ENCODE assay signal across 9 mouse cellular contexts in genomic region chr13:113417757-113418483, GRCm38 (mm10).
DNase-seq lines count a peak whose midpoint lies in the region; ATAC-seq and TF ChIP-seq lines count a peak whose summit lies in the region.
"Had no signal": no experiment of that assay in that cellular context is flagged by ENCODE, and none has a peak within 500 bp of the region (broad histone marks: within the 10 kb centered on the region; RNA-seq: fewer than 3 reads in every experiment).

No protein-coding gene starts in this region.

- H3K4me3 ChIP-seq in heart, embryonic 11.5 days (ENCODE audit: low read depth, low read length), result no peak overlapping the region
- H3K4me3 ChIP-seq in CH12.LX (replicated peaks in 1 of 3; ENCODE audit: low read depth in 2 of 3, low read length in 2 of 3, poor library complexity in 1 of 3), result no peak overlapping the region
- no peak overlapping the region for H3K4me3 ChIP-seq in forebrain, embryonic 12.5 days (replicated peaks)
- H3K4me3 ChIP-seq: hindbrain, embryonic 15.5 days had no signal

- no peaks in the 10 kb centered on the region for H3K9me3 ChIP-seq in heart, embryonic 11.5 days (replicated peaks; ENCODE audit: control insufficient read depth, low read length)
- no peaks in the 10 kb centered on the region for H3K9me3 ChIP-seq in CH12.LX (replicated peaks; ENCODE audit: low read length)
- H3K9me3 ChIP-seq in forebrain, embryonic 12.5 days, result no peaks in the 10 kb centered on the region
- H3K9me3 ChIP-seq: hindbrain, embryonic 15.5 days had no signal

- H3K4me2 ChIP-seq in heart, embryonic 11.5 days, result no peak overlapping the region
- H3K4me2 ChIP-seq in CH12.LX (ENCODE audit: insufficient read depth, low read depth, poor library complexity, severe bottlenecking), result no peak overlapping the region
- H3K4me2 ChIP-seq in forebrain, embryonic 12.5 days, result no peak overlapping the region
- H3K4me2 ChIP-seq: hindbrain, embryonic 15.5 days had no signal

- no peak for ATAC-seq in heart, embryonic 11.5 days (replicated peaks; ENCODE audit: insufficient number of reproducible peaks, low FRiP score, low TSS enrichment)
- peak; percentile 83; the same call in 1 of the 2 replicates for ATAC-seq in forebrain, embryonic 12.5 days (ENCODE audit: low FRiP score)
- peak; percentile 96 for ATAC-seq in megakaryocyte progenitor cell, adult 5-6 weeks (replicated peaks; ENCODE audit: poor library complexity)

- H3K27ac ChIP-seq in heart, embryonic 11.5 days (ENCODE audit: low read depth, low read length), result no peak overlapping the region
- H3K27ac ChIP-seq in CH12.LX (ENCODE audit: insufficient read depth, low read depth), result no peak overlapping the region
- H3K27ac ChIP-seq in forebrain, embryonic 12.5 days, result peak overlapping the region; percentile 57; the same call in 1 of the 2 replicates
- H3K27ac ChIP-seq: hindbrain, embryonic 15.5 days had no signal

- H3K27me3 ChIP-seq in heart, embryonic 11.5 days (ENCODE audit: control insufficient read depth, insufficient read depth, low read length), result no peaks in the 10 kb centered on the region
- H3K27me3 ChIP-seq in CH12.LX (replicated peaks), result no peaks in the 10 kb centered on the region
- H3K27me3 ChIP-seq in forebrain, embryonic 12.5 days, result no peaks in the 10 kb centered on the region
- H3K27me3 ChIP-seq: hindbrain, embryonic 15.5 days had no signal

- dilution Hi-C loops in CH12.LX (cut with MboI; ENCODE audit: extremely low pct_ligation_motif_present, extremely low pct_unique_long_range_greater_than_20kb, low sequenced_read_pairs), result no loop called here

- no peak for TF ChIP-seq POLR2A in CH12.LX (IDR thresholded peaks at IDR 0.05; ENCODE audit: low read depth, low read length)

- 48% methylated on average over 9 of the region's 9 CpGs for WGBS in heart, embryonic 11.5 days (ENCODE audit: insufficient replicate concordance)
- 37% methylated on average over 9 of the region's 9 CpGs for WGBS in forebrain, embryonic 12.5 days

- no peaks in the 10 kb centered on the region for H3K36me3 ChIP-seq in heart, embryonic 11.5 days (ENCODE audit: control insufficient read depth, insufficient read depth, low read length)
- no peaks in the 10 kb centered on the region for H3K36me3 ChIP-seq in CH12.LX (replicated peaks in 1 of 2; ENCODE audit: control insufficient read depth in 1 of 2, insufficient read depth in 1 of 2, low read length in 1 of 2)
- no peaks in the 10 kb centered on the region for H3K36me3 ChIP-seq in forebrain, embryonic 12.5 days (replicated peaks)
- H3K36me3 ChIP-seq: hindbrain, embryonic 15.5 days had no signal

- no peaks in the 10 kb centered on the region for H3K4me1 ChIP-seq in heart, embryonic 11.5 days (ENCODE audit: control insufficient read depth, insufficient read depth, low read length)
- H3K4me1 ChIP-seq in CH12.LX (ENCODE audit: control insufficient read depth in 1 of 2, insufficient read depth in 2 of 2), result peaks cover 0 to 13% of the 10 kb centered on the region in 2 experiments; a peak in 2 of 4 replicates
- peaks cover 3% of the 10 kb centered on the region; the same call in 1 of the 2 replicates for H3K4me1 ChIP-seq in forebrain, embryonic 12.5 days

- no peak for TF ChIP-seq RAD21 in CH12.LX (IDR thresholded peaks at IDR 0.05; ENCODE audit: low read depth, low read length)

- no peaks in the 10 kb centered on the region for H3K79me2 ChIP-seq in CH12.LX (replicated peaks; ENCODE audit: control insufficient read depth, extremely low read depth, insufficient read depth, poor library complexity, severe bottlenecking)

- TF ChIP-seq EP300 in CH12.LX (IDR thresholded peaks at IDR 0.05; ENCODE audit: low read length), result no peak

- peak; percentile 65 to 88 for DNase-seq in heart, adult 18-20 months
- no peak for DNase-seq in CH12.LX (ENCODE audit: extremely low read depth)
- peak; percentile 11 for DNase-seq in induced T-regulatory cell, adult 2 months (ENCODE audit: low read depth)
- DNase-seq in left cerebral cortex, adult 9 months (ENCODE audit: low spot score in 2 of 2), result peak; percentile 33 to 46
- no peak for DNase-seq in c-Kit-positive CD71-positive TER-119-positive erythroid progenitor cells, embryonic 14.5 days (ENCODE audit: low spot score)

- in situ Hi-C loops in CH12.LX (cut with MboI; ENCODE audit: low pct_ligation_motif_present, low pct_unique_long_range_greater_than_20kb, low sequenced_read_pairs), result no loop called here

- TF ChIP-seq CTCF in CH12.LX (conservative IDR thresholded peaks at IDR 0.05 in 1 of 2, IDR thresholded peaks at IDR 0.05 in 1 of 2; ENCODE audit: low read depth in 2 of 2, low read length in 2 of 2), result no peak

- no peak overlapping the region for H3K9ac ChIP-seq in heart, embryonic 11.5 days (ENCODE audit: low read depth, low read length)
- no peak overlapping the region for H3K9ac ChIP-seq in CH12.LX (ENCODE audit: insufficient read depth, low read depth)
- H3K9ac ChIP-seq in forebrain, embryonic 12.5 days, result no peak overlapping the region
- H3K9ac ChIP-seq: hindbrain, embryonic 15.5 days had no signal

TF ChIP-seq in CH12.LX, 34 proteins besides CTCF, POLR2A, EP300 and RAD21:
- TF ChIP-seq MAFK (IDR thresholded peaks at IDR 0.05; ENCODE audit: insufficient replicate concordance, low read length) (peak; percentile 47; the same call in 1 of the 2 replicates), SMC3 (IDR thresholded peaks at IDR 0.05; ENCODE audit: low read depth, low read length) (no peak)

Comparison
In these comparisons a context has a peak if more than half of its experiments do, and no peak if none do; other contexts are left out.
1. DNase-seq: peak in heart, adult 18-20 months (2 of 2), induced T-regulatory cell, adult 2 months (single experiment) and left cerebral cortex, adult 9 months (2 of 2); none in CH12.LX (single experiment) and c-Kit-positive CD71-positive TER-119-positive erythroid progenitor cells, embryonic 14.5 days (single experiment).